Mouse (Mus musculus): ENCODE measurements around the gene Sycp2. TPM values are rescaled to one million over a fixed set of nuclear protein-coding genes. Genes with fewer than 3 reads are reported as not detected.
A peak's percentile ranks its signal among the peaks of the same experiment; 100 is the strongest.

Sycp2 gene
- polyA plus RNA-seq, 1 experiment from 2014 or later = 0.18 TPM

DNA sequence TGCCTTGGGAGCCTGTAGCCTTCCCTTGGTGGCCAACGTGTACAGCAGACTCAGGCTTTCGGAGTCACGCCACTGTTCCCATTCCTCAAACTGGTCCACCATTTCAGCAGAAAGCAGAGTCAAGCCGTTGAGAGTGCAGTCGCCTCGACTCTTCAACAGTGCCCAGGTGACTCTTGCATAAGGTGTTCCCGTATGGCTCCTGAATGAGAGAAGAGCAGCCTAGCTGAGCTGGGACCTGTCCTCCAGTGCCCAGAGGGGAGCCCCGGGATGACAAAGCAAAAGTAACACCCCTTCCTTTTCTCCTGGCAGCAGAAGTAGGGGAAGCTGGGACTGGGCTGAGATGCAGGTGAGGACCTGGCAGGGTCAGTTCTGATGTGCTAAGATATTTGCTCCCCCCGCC, 20.7 kb upstream of the Sycp2 start:
- no peaks in the 10 kb centered on the region for H3K36me3 ChIP-seq
- no peaks in the 10 kb centered on the region for H3K27me3 ChIP-seq
- H3K9me3 ChIP-seq (replicated peaks) = no peaks in the 10 kb centered on the region
- H3K4me3 ChIP-seq = no peak overlapping the region
- no peak for ATAC-seq (replicated peaks; ENCODE audit: insufficient number of reproducible peaks, insufficient read depth, low FRiP score, low read depth)
- 75% methylated on average over 9 of the region's 9 CpGs for WGBS
- no peak overlapping the region for H3K9ac ChIP-seq
- no peak overlapping the region for H3K4me2 ChIP-seq
- peaks cover under 1% of the 10 kb centered on the region; the same call in 1 of the 2 replicates for H3K4me1 ChIP-seq (replicated peaks)
- no peak overlapping the region for H3K27ac ChIP-seq

DNA sequence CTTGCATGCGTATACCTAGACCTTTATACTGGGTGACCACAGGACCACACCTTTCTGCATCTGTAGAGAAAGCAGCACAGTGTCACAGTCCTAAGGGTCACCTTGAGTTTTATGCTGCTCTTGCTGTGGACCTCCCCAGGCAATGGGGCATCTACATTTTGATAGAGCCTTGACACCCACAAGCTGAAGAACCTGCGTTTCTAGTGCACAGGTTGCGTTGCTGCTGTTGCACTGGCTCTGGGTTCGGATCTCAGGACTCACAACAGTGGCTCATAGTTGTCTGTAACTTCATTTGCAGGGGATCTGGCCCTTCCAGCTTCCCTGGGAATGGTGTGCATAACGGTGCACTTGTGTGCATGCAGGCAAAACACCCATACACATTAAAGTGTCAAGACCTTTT, 19.7 kb upstream of the Sycp2 start:
- Histone ChIP-seq H3K36me3 (no peaks in the 10 kb centered on the region), H3K4me2 (no peak overlapping the region), H3K27ac (no peak overlapping the region), H3K4me1 (replicated peaks) (peaks cover 10% of the 10 kb centered on the region), H3K9me3 (replicated peaks) (no peaks in the 10 kb centered on the region), H3K9ac (no peak overlapping the region), H3K27me3 (no peaks in the 10 kb centered on the region), H3K4me3 (no peak overlapping the region)
- 83% methylated on average over 5 of the region's 5 CpGs for WGBS
- ATAC-seq (replicated peaks; ENCODE audit: insufficient number of reproducible peaks, insufficient read depth, low FRiP score, low read depth) = no peak

DNA sequence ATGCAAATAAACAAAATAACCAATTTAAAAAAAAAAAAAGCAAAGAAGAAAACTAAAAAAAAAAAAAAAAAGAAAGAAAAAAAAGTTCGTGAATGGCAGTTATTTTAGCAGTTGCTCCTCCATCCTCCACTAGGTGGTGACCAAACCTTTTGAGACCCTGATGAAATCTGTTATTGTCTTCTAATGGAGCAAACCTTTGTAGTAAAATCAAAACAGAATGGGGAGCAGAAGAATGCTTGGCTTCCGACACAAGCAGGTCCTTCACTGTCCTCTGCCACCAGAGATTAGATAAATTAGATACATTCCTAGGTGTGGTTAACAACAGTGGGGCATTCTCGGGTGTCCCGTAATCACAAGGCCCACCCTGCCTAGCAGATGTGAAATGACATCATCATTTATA, 18.7 kb upstream of the Sycp2 start:
- no peaks in the 10 kb centered on the region for H3K27me3 ChIP-seq
- WGBS = 39% methylated on average over 4 of the region's 4 CpGs

DNA sequence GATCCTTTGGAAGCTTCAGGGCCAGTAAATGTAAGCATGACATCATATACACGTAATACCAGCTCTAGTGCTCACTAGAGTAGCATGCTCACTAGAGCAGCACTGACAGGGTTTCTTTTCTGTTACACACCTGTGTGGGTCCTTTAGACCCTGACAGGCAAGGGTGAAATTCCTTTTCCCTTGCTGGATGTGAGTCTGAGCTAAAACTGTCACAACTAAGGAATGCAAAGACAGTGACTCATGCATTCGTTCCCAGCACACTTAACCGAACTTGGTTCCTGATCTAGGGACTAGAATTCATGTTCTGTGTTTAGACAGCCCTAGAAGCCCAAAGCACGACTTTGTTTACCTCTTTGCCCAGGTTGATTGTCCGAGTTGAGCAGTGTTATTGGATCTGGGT, 15.7 kb upstream of the Sycp2 start:
- no peak overlapping the region for H3K4me2 ChIP-seq
- no peak for ATAC-seq (replicated peaks; ENCODE audit: insufficient number of reproducible peaks, insufficient read depth, low FRiP score, low read depth)
- H3K36me3 ChIP-seq = peaks cover 9% of the 10 kb centered on the region
- H3K27me3 ChIP-seq = no peaks in the 10 kb centered on the region
- H3K4me1 ChIP-seq (replicated peaks) = peaks cover 26% of the 10 kb centered on the region
- WGBS = 50% methylated on average over 5 of the region's 5 CpGs
- no peak overlapping the region for H3K4me3 ChIP-seq
- no peaks in the 10 kb centered on the region for H3K9me3 ChIP-seq (replicated peaks)
- no peak overlapping the region for H3K27ac ChIP-seq
- H3K9ac ChIP-seq = no peak overlapping the region

More for the DNA sequence above, 18.7 kb upstream of the Sycp2 start:
- Histone ChIP-seq H3K36me3 (no peaks in the 10 kb centered on the region), H3K9ac (no peak overlapping the region), H3K4me3 (no peak overlapping the region), H3K27ac (no peak overlapping the region), H3K9me3 (replicated peaks) (no peaks in the 10 kb centered on the region), H3K4me2 (no peak overlapping the region), H3K4me1 (replicated peaks) (peaks cover 20% of the 10 kb centered on the region)
- ATAC-seq (replicated peaks; ENCODE audit: insufficient number of reproducible peaks, insufficient read depth, low FRiP score, low read depth) = no peak

DNA sequence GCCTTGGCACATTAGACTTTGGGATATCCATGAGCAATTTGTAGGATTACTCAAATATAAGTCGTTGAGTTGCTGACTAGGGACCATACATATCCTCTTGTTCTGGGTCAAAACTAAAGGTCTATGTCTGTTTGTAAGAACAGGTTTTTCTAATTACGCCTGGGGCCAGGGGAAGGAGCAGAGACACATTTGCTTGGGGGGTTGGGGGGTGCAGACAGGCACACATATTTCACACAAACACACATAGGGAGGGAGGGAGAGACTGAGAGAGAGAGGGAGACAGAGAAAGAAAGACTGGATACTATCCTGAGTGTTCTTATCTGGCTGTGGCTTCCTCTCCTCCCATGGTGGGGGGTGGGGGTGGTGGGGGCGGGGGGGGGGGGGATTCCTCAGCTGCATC, 14.7 kb upstream of the Sycp2 start:
- H3K9me3 ChIP-seq (replicated peaks) = no peaks in the 10 kb centered on the region
- 7% methylated on average over 3 of the region's 3 CpGs for WGBS
- H3K9ac ChIP-seq = no peak overlapping the region
- H3K4me1 ChIP-seq (replicated peaks) = peaks cover 27% of the 10 kb centered on the region
- peak overlapping the region; percentile 83 for H3K27ac ChIP-seq
- no peak for ATAC-seq (replicated peaks; ENCODE audit: insufficient number of reproducible peaks, insufficient read depth, low FRiP score, low read depth)
- H3K4me3 ChIP-seq = no peak overlapping the region
- H3K36me3 ChIP-seq = peaks cover 14% of the 10 kb centered on the region
- peak overlapping the region; percentile 27 for H3K4me2 ChIP-seq
- no peaks in the 10 kb centered on the region for H3K27me3 ChIP-seq

DNA sequence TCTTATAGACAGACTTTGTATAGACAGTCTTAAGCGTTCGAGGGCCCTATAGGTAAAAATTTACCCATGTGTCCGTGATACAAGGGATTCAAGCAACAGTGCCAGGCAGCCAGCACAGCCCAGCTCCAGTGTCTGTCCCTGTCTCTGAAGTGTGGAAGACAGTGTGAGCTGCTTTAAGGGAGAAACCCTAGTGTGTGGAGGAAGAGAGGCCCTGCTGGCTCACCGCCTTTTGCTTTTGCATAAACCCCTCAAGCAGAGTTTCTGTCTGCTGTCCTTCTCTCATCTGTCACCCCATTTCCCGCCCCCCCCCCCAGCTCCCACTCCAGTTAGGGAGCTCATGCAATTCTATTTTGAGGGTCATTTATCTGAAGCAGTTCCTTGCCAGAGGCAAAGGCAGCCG, 14.1 kb upstream of the Sycp2 start:
- peak overlapping the region; percentile 27; the same call in 1 of the 2 replicates for H3K4me2 ChIP-seq
- H3K9ac ChIP-seq = no peak overlapping the region
- 33% methylated on average over 6 of the region's 6 CpGs for WGBS
- no peaks in the 10 kb centered on the region for H3K9me3 ChIP-seq (replicated peaks)
- peaks cover 14% of the 10 kb centered on the region for H3K36me3 ChIP-seq
- H3K27ac ChIP-seq = peak overlapping the region; percentile 83
- no peaks in the 10 kb centered on the region for H3K27me3 ChIP-seq
- peak; percentile 54 for ATAC-seq (replicated peaks; ENCODE audit: insufficient number of reproducible peaks, insufficient read depth, low FRiP score, low read depth)
- H3K4me1 ChIP-seq (replicated peaks) = peaks cover 33% of the 10 kb centered on the region
- no peak overlapping the region for H3K4me3 ChIP-seq

DNA sequence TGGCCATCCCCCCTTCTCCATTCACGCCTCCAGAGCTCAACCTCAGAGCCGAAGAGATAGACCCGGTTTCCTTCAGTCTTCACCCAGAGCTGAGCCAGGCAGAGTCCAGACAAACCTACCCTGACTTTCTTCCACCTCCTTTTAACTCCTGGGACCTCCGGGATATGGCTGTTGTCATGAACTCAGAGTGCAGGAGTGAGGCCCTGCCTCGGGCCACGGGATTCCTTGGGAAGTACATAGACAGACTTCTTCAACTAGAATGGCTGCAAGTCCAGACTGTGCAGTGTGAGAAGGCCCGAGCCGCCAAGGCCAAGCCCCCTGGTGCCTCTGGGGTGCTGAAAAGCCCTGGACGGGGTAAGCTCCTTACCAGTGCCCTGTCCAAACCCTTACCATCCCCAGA, 13.1 kb upstream of the Sycp2 start:
- H3K9ac ChIP-seq = no peak overlapping the region
- peaks cover 14% of the 10 kb centered on the region for H3K36me3 ChIP-seq
- H3K27ac ChIP-seq = no peak overlapping the region
- no peaks in the 10 kb centered on the region for H3K9me3 ChIP-seq (replicated peaks)
- H3K4me2 ChIP-seq = no peak overlapping the region
- no peak for ATAC-seq (replicated peaks; ENCODE audit: insufficient number of reproducible peaks, insufficient read depth, low FRiP score, low read depth)
- peaks cover 42% of the 10 kb centered on the region for H3K4me1 ChIP-seq (replicated peaks)
- no peak overlapping the region for H3K4me3 ChIP-seq
- no peaks in the 10 kb centered on the region for H3K27me3 ChIP-seq
- 71% methylated on average over 9 of the region's 9 CpGs for WGBS

DNA sequence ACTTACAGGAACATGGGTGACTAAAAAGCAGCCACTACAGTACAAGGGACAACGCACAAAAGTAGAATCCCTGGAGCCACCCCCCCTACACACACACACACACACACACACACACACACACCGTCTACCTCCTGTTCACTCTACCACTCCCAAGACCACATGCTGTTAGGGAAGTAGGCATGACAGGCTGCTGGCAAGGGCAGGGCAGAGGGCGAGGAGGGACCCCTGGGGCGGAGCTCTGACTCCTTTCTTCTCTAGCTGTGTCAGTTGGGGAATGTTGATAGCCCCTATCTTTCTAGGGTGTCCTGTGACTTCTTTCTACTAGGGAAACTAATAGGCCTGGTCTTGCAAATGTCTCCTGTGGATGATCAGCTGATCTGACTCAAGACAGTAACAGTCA, 9.5 kb upstream of the Sycp2 start:
- H3K36me3 ChIP-seq = peaks cover 14% of the 10 kb centered on the region
- no peak overlapping the region for H3K9ac ChIP-seq
- no peak overlapping the region for H3K4me3 ChIP-seq
- H3K27ac ChIP-seq = no peak overlapping the region
- no peak for ATAC-seq (replicated peaks; ENCODE audit: insufficient number of reproducible peaks, insufficient read depth, low FRiP score, low read depth)
- H3K9me3 ChIP-seq (replicated peaks) = no peaks in the 10 kb centered on the region
- H3K4me1 ChIP-seq (replicated peaks) = peaks cover 55% of the 10 kb centered on the region
- peak overlapping the region; percentile 23; the same call in 1 of the 2 replicates for H3K4me2 ChIP-seq
- 53% methylated on average over 4 of the region's 4 CpGs for WGBS
- H3K27me3 ChIP-seq = peaks cover 5% of the 10 kb centered on the region; the same call in 1 of the 2 replicates

DNA sequence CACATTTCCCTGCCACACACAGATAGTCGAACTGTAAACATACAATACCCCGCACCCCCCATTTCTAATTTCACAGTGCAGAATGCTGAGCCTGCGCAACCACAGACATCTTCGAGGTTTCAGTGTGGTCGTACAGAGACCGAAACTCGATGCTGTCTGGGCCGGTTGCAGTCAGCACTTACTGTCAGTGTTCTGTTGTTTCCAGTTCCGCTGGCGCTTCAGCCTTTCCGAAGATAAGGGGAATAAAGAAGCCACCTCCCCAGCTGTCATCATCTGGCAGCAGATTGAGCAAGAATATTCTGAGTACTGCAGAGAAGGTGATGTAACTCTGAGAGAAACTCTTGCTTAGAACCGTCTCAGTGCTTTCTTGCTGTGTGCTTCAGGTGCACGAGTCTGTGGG, 8.9 kb upstream of the Sycp2 start:
- WGBS = 30% methylated on average over 13 of the region's 13 CpGs
- Histone ChIP-seq H3K4me2 (peak overlapping the region; percentile 23), H3K27me3 (peaks cover 5% of the 10 kb centered on the region; the same call in 1 of the 2 replicates), H3K27ac (peak overlapping the region; percentile 3; the same call in 1 of the 2 replicates), H3K4me3 (no peak overlapping the region), H3K4me1 (replicated peaks) (peaks cover 55% of the 10 kb centered on the region), H3K9me3 (replicated peaks) (no peaks in the 10 kb centered on the region), H3K9ac (no peak overlapping the region), H3K36me3 (peaks cover 14% of the 10 kb centered on the region)
- ATAC-seq (replicated peaks; ENCODE audit: insufficient number of reproducible peaks, insufficient read depth, low FRiP score, low read depth) = no peak

DNA sequence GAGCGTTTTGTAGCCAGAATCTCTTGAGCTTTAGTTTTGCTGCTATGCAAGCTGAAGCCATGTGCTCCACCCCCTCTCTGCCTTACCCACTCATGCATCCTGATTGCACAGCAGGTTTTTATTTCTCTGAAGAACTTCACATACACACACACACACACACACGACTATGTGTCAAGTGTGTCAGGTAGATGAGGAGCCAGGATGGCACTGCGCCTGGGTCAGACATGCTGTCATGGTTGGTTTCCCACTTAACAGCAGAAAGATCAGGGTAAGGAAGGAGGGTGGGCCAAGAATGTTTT, 7.6 kb upstream of the Sycp2 start:
- Histone ChIP-seq H3K9ac (no peak overlapping the region; the same call in 1 of the 2 replicates), H3K9me3 (replicated peaks) (no peaks in the 10 kb centered on the region), H3K27me3 (peaks cover 5% of the 10 kb centered on the region; the same call in 1 of the 2 replicates), H3K4me1 (replicated peaks) (peaks cover 55% of the 10 kb centered on the region), H3K36me3 (peaks cover 14% of the 10 kb centered on the region), H3K27ac (peak overlapping the region; percentile 94), H3K4me3 (peak overlapping the region; percentile 74), H3K4me2 (peak overlapping the region; percentile 99)
- ATAC-seq (replicated peaks; ENCODE audit: insufficient number of reproducible peaks, insufficient read depth, low FRiP score, low read depth) = no peak
- WGBS = 35% methylated on average over 3 of the region's 3 CpGs

DNA sequence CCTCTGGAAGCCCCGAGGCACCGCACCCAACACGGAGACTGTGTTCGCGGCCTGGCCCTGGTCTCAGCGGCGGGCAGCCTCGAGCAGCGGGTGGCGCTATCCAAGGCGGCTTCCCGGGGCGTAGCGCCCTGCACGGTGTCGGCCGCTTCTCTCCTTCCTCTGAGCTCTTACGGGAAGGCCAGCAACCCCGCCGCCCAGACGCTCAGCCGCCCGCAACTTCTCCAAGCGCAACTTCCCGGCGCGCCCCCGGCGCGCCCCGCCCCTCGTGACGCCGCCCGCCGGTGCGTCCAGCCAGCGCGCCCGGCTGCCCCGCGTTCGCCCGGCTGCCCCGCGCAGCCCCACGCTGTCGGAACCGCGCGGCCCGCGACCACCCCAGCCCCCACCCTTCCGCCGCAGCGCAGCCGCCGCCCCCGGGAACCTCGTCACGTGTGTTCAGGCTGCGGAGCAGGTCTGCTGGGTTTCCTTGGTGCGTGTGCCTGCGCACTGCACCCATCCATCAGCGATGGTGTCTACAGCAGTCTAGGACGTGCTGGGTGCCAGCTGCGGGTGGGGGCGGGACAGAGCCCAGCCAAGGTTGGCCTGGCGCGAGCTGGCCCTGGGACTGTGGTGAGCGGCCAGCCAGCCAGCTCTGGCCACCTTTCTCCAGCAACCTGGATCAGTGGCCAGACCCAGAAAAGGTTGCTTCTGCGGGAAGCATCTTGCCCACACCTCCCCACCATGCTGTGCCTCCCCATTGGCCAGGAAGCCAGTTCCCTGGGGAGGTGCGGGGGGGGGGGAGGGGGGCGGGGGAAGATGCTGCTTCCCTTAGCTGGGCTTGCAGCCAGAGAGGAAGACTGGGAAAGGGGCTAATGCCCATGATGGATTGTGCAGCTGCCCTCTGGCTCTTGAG, 7.0 kb upstream of the Sycp2 start, which contains the start of the genes Ppp1r3d and Fam217b:
TSS of gene Ppp1r3d (minus strand) at position 212 of the 889 bp plus-strand sequence.
TSS of gene Fam217b (plus strand) at position 264 of the 889 bp plus-strand sequence.
- no peaks in the 10 kb centered on the region for H3K9me3 ChIP-seq (replicated peaks)
- WGBS = under 1% methylated on average over 65 of the region's 74 CpGs
- H3K4me1 ChIP-seq (replicated peaks) = peaks cover 55% of the 10 kb centered on the region
- H3K27ac ChIP-seq = peak within 1 kb of the TSS; percentile 94
- H3K9ac ChIP-seq = peak within 1 kb of the TSS; percentile 70
- H3K4me2 ChIP-seq = peak within 1 kb of the TSS; percentile 99
- peaks cover 14% of the 10 kb centered on the region for H3K36me3 ChIP-seq
- H3K4me3 ChIP-seq = peak within 1 kb of the TSS; percentile 74
- ATAC-seq (replicated peaks; ENCODE audit: insufficient number of reproducible peaks, insufficient read depth, low FRiP score, low read depth) = peak; percentile 71
- peaks cover 5% of the 10 kb centered on the region; the same call in 1 of the 2 replicates for H3K27me3 ChIP-seq
